Mouse (Mus musculus) cortical plate, adult 2 months (tissue): Measurements from ENCODE around the gene Uqcc3. TPM values are rescaled to one million over a fixed set of nuclear protein-coding genes. Genes with fewer than 3 reads are reported as not detected.
"Not testable (repeated sequence)": the region's sequence is repeated elsewhere in the genome, so short reads cannot be mapped to it uniquely, and the experiment has no call there.

Experiments
- H3K27ac ChIP-seq: fragments of 200-500 bp; 2 replicates; pipeline ENCODE4 v1.5.1; 2012; ENCODE audit warnings: low read length, control low read depth, inconsistent platforms; ENCODE audit not compliant: insufficient read depth
- H3K4me1 ChIP-seq: fragments of 200-500 bp; 2 replicates; pipeline ENCODE4 v1.6.1; 2011; ENCODE audit warnings: low read length; ENCODE audit not compliant: control insufficient read depth, insufficient read depth
- H3K4me3 ChIP-seq: fragments of 200-500 bp; 2 replicates; pipeline ENCODE4 v1.5.1; 2011; ENCODE audit warnings: mild to moderate bottlenecking, low read length, control low read depth; ENCODE audit not compliant: insufficient read depth
- CTCF ChIP-seq: fragments of 200-500 bp; IDR thresholded peaks from 2 replicates; pipeline ENCODE4 v1.5.1; 2011; ENCODE audit warnings: mild to moderate bottlenecking, control low read depth, low read length; ENCODE audit not compliant: insufficient read depth; ENCODE audit errors: extremely low read depth
- POLR2A ChIP-seq: fragments of 200-500 bp; IDR thresholded peaks from 2 replicates; pipeline ENCODE4 v1.6.1; 2011; ENCODE audit warnings: mild to moderate bottlenecking, low read length, control low read depth; ENCODE audit not compliant: insufficient read depth; ENCODE audit errors: extremely low read depth
- polyA plus RNA-seq: library from polyadenylated mRNA; depleted of rRNA; stranded (reverse); fragments of >200 nt; gene quantifications from 2 replicates; pipeline ENCODE4 v1.2.3, GENCODE M21; 2012

Uqcc3 gene
- polyA plus RNA-seq, 1 experiment: 70.1 TPM

GRCm38 (mm10) chr19:8919684-8920072 is 39.0 kb upstream of the Uqcc3 start:
- no peak for TF ChIP-seq CTCF
- TF ChIP-seq POLR2A: no peak
- Histone ChIP-seq H3K27ac (peak overlapping the region; percentile 67), H3K4me3 (peak overlapping the region; percentile 73; the same call in 1 of the 2 replicates), H3K4me1 (peaks cover 3% of the 10 kb centered on the region; the same call in 1 of the 2 replicates)

GRCm38 (mm10) chr19:8919000-8919399 is 38.3 kb upstream of the Uqcc3 start:
- Histone ChIP-seq H3K4me1 (peaks cover 3% of the 10 kb centered on the region; the same call in 1 of the 2 replicates), H3K4me3 (no peak overlapping the region), H3K27ac (no peak overlapping the region)
- TF ChIP-seq POLR2A (no peak), CTCF (no peak)

- no peak overlapping the region for H3K4me3 ChIP-seq
- peaks cover 3% of the 10 kb centered on the region for H3K4me1 ChIP-seq
- TF ChIP-seq POLR2A (no peak), CTCF (no peak)
- 0 out of 2 replicates have a peak overlapping the region, but pooled peaks have one; percentile 35 for H3K27ac ChIP-seq
Observed at GRCm38 (mm10) chr19:8914212-8914611, 33.5 kb upstream of the Uqcc3 start.

GRCm38 (mm10) chr19:8911810-8912209 is 31.1 kb upstream of the Uqcc3 start:
- H3K27ac ChIP-seq: no peak overlapping the region

GRCm38 (mm10) chr19:8908531-8908930 is 27.8 kb upstream of the Uqcc3 start:
- peaks cover 3% of the 10 kb centered on the region for H3K4me1 ChIP-seq
- no peak for TF ChIP-seq POLR2A
- no peak overlapping the region for H3K4me3 ChIP-seq
- no peak overlapping the region for H3K27ac ChIP-seq

More at GRCm38 (mm10) chr19:8911810-8912209, 31.1 kb upstream of the Uqcc3 start:
- TF ChIP-seq CTCF: no peak
- Histone ChIP-seq H3K4me1 (peaks cover 3% of the 10 kb centered on the region), H3K4me3 (no peak overlapping the region)

GRCm38 (mm10) chr19:8903412-8903811 is 22.7 kb upstream of the Uqcc3 start:
- TF ChIP-seq CTCF (no peak), POLR2A (no peak)
- Histone ChIP-seq H3K4me1 (no peaks in the 10 kb centered on the region; the same call in 1 of the 2 replicates), H3K4me3 (no peak overlapping the region), H3K27ac (no peak overlapping the region)

GRCm38 (mm10) chr19:8899079-8899478 is 18.4 kb upstream of the Uqcc3 start:
- Histone ChIP-seq H3K4me3 (no peak overlapping the region; the same call in 1 of the 2 replicates), H3K4me1 (no peaks in the 10 kb centered on the region; the same call in 1 of the 2 replicates), H3K27ac (no peak overlapping the region)
- TF ChIP-seq POLR2A: no peak
- TF ChIP-seq CTCF: no peak

GRCm38 (mm10) chr19:8898576-8898975 is 17.9 kb upstream of the Uqcc3 start:
- TF ChIP-seq POLR2A (no peak), CTCF (no peak)
- Histone ChIP-seq H3K4me1 (no peaks in the 10 kb centered on the region; the same call in 1 of the 2 replicates), H3K27ac (0 out of 2 replicates have a peak overlapping the region, but pooled peaks have one; percentile 40), H3K4me3 (peak overlapping the region; percentile 80)

- TF ChIP-seq POLR2A (peak; percentile 72; the same call in 1 of the 2 replicates), CTCF (no peak)
Observed at GRCm38 (mm10) chr19:8897865-8898495, 17.3 kb upstream of the Uqcc3 start, which contains the start of gene Ganab. TSS of gene Ganab (plus strand) at chr19:8898071.

GRCm38 (mm10) chr19:8897211-8897864 is 16.6 kb upstream of the Uqcc3 start:
- H3K4me1 ChIP-seq: not testable (repeated sequence)
- Histone ChIP-seq H3K27ac (0 out of 2 replicates have a peak overlapping the region, but pooled peaks have one; percentile 23), H3K4me3 (peak overlapping the region; percentile 80)

More at GRCm38 (mm10) chr19:8897865-8898495, 17.3 kb upstream of the Uqcc3 start, which contains the start of gene Ganab:
- Histone ChIP-seq H3K27ac (peak within 1 kb of the TSS; percentile 40; the same call in 1 of the 2 replicates), H3K4me3 (peak within 1 kb of the TSS; percentile 80), H3K4me1 (no peaks in the 10 kb centered on the region; the same call in 1 of the 2 replicates)

GRCm38 (mm10) chr19:8896231-8896630 is 15.5 kb upstream of the Uqcc3 start:
- H3K27ac ChIP-seq, H3K4me3 ChIP-seq, H3K4me1 ChIP-seq: not testable (repeated sequence)
